20 mouse cellular contexts compared by ENCODE assay signal in genomic region chr5:73667877-73668276, GRCm38 (mm10). TPM values are rescaled to one million over a fixed set of nuclear protein-coding genes. Genes with fewer than 3 reads are reported as not detected.
DNase-seq lines count a peak whose midpoint lies in the region; ATAC-seq and TF ChIP-seq lines count a peak whose summit lies in the region.
"Had no signal": no experiment of that assay in that cellular context is flagged by ENCODE, and none has a peak within 500 bp of the region (broad histone marks: within the 10 kb centered on the region; RNA-seq: fewer than 3 reads in every experiment).

No protein-coding gene starts in this region.

- H3K9ac ChIP-seq in lung, postnatal 0 days (replicated peaks; ENCODE audit: low read depth), result no peak overlapping the region

- no peak for TF ChIP-seq CTCF in lung, postnatal 0 days (IDR thresholded peaks at IDR 0.05)

- H3K4me3 ChIP-seq in lung, postnatal 0 days (ENCODE audit: low read depth, low read length), result no peak overlapping the region

- 79% methylated on average over 2 of the region's 2 CpGs for WGBS in lung, postnatal 0 days

- no peak overlapping the region for H3K27ac ChIP-seq in lung, postnatal 0 days (ENCODE audit: low read length)

- no peaks in the 10 kb centered on the region for H3K9me3 ChIP-seq in lung, postnatal 0 days (ENCODE audit: low read length)
- H3K9me3 ChIP-seq: G1E had no signal

- no peak for TF ChIP-seq EP300 in lung, postnatal 0 days (IDR thresholded peaks at IDR 0.05)

- ATAC-seq in frontal cortex, adult (ENCODE audit: low TSS enrichment), result peak; percentile 52; the same call in 1 of the 2 replicates
- no peak for ATAC-seq in lung, postnatal 0 days
- ATAC-seq: activated CD4-positive, CD25-positive, alpha-beta regulatory T cell, adult 4 months; CD4-positive, CD25-positive, alpha-beta regulatory T cell, adult 4 months; Patski had no signal

- H3K36me3 ChIP-seq in lung, postnatal 0 days (ENCODE audit: insufficient read depth, low read length), result no peaks in the 10 kb centered on the region
- H3K36me3 ChIP-seq: G1E had no signal

- DNase-seq in frontal cortex, postnatal 25 days (ENCODE audit: low spot score in 2 of 2), result no peak
- DNase-seq in lung, postnatal 0 days (ENCODE audit: low spot score), result peak; percentile 50
- DNase-seq in lung, postnatal 14 days, result no peak
- DNase-seq: adrenal gland, adult 2 months; adrenal gland, adult 8-10 months; adrenal gland, postnatal 10 days; adrenal gland, postnatal 14 days; adrenal gland, postnatal 25 days; adrenal gland, postnatal 36 days; B cell, adult 2 months; cerebellum, adult 11 months; cerebellum, adult 11-12 months; cerebellum, adult 18-20 months had no signal

- H3K4me2 ChIP-seq in lung, postnatal 0 days (replicated peaks; ENCODE audit: low read depth, low read length), result no peak overlapping the region

- H3K27me3 ChIP-seq in lung, postnatal 0 days (replicated peaks; ENCODE audit: insufficient read depth, low read length), result no peaks in the 10 kb centered on the region
- H3K27me3 ChIP-seq: CH12.LX had no signal

- no peaks in the 10 kb centered on the region for H3K4me1 ChIP-seq in lung, postnatal 0 days (ENCODE audit: insufficient read depth, low read depth, low read length)

RNA-seq across cellular contexts. Expression of gene Spata18, which starts 16.7 kb away (rescaled TPM):
- polyA plus RNA-seq in lung, postnatal 0 days (2015; fragmentation: Nextera tagmentation; extraction: Ambion mirVana), result 6.6 and 8.3 TPM in 2 replicates
- polyA plus RNA-seq: activated CD4-positive, CD25-positive, alpha-beta regulatory T cell, adult 4 months; adrenal gland, adult 2 months; C2C12; CD4-positive, CD25-positive, alpha-beta regulatory T cell, adult 4 months; G1E; Patski had no signal

RNA-seq across cellular contexts. Expression of gene Sgcb, which starts 20.3 kb away (rescaled TPM):
- polyA plus RNA-seq in lung, postnatal 0 days (2015; fragmentation: Nextera tagmentation; extraction: Ambion mirVana), result 16.4 and 16.6 TPM in 2 replicates

RNA-seq across cellular contexts. Expression of gene Lrrc66, which starts 35.6 kb away (rescaled TPM):
- polyA plus RNA-seq in lung, postnatal 0 days (2015; fragmentation: Nextera tagmentation; extraction: Ambion mirVana), result 0.10 and 0.20 TPM in 2 replicates
- polyA plus RNA-seq: adrenal gland, adult 2 months; C2C12; Patski had no signal
